Mouse (Mus musculus): ENCODE data around the gene Saa2. TPM values are rescaled to one million over a fixed set of nuclear protein-coding genes. Genes with fewer than 3 reads are reported as not detected.
A peak's percentile ranks its signal among the peaks of the same experiment; 100 is the strongest.
"Not testable (repeated sequence)": the region's sequence is repeated elsewhere in the genome, so short reads cannot be mapped to it uniquely, and the experiment has no call there.

Saa2 gene
- total RNA-seq (2021) = not detected

DNA sequence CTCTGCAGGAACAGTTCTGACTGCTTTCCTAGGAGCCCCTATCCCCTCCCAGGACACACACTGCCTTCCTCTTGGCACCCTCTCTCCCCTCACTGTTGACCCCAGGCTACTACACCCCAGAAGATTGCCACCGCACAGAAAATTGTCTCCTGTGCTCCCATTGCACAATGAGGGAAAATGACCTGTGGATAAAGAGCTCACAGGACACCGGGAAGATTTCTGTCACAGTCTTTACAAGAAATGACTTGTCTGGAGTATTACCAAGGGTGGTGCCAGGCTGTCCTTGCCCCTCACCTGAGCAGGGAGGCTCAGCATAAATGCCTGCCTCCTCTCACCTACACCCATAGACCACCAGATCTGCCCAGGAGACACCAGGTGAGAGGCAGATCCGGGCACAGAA is at the start of gene Saa2:
Saa2 (plus strand) TSS at position 301 of the 400 bp plus-strand sequence.
- intact Hi-C loops (cut with DNase I) = no loop called here
- DNase-seq (ENCODE audit: low spot score in 2 of 2) = no peak

DNA sequence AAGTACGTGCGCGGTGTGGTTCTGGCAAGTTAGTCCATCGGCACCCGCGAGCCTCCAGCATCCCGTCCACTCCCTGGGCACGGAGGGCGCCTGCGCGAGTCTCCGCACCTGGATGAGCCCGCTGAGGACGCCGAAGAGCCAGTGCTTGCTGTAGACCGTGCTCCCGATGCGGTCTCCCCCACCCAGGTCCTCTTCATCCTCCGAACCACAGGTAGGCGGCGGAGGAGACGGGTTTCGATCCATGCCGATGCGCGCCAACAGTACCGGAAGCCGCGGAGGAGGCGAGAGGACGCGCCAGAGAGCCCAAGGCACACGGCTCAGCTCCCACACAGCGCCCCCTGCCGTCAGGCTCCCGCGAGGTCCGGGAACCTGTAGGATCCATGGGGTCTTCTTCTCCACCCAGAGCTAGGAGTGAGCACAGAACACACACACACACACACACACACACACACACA is 41.2 kb upstream of the Saa2 start, which contains the start of gene Saal1:
Saal1 (minus strand) TSS at position 291 of the 455 bp plus-strand sequence.
- DNase-seq (ENCODE audit: low spot score in 2 of 2) = peak; percentile 77 to 82
- intact Hi-C loops (cut with DNase I) = loop anchor here (2.0 to 10.0 kb wide), 2 partner anchors 72 to 316 kb away; partner anchors contain the start of genes Kcnc1 and Sergef

DNA sequence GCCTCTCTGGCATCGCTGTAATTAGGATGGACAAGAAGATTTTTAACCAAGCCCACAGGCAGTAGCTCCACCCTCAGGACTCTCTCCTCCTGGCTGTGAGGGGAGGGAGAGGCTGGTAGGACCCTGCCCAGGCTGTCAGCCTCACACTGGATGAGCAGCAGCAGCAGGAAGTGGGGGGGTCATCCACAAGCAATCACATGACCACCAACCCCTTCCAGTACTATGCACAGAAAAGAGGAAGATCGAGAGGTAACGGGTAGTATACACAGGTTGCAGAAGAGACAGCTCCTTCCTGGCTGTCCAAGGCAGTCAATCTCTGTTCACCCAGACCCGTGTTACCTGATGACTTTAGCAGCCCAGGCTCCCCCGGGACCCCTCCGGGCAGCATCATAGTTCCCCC is 39.3 kb upstream of the Saa2 start:
- DNase-seq (ENCODE audit: low spot score in 2 of 2) = no peak
- intact Hi-C loops (cut with DNase I) = loop anchor here (10.0 kb wide), 1 partner anchor 317 kb away; the partner anchor contains the start of gene Kcnc1

DNA sequence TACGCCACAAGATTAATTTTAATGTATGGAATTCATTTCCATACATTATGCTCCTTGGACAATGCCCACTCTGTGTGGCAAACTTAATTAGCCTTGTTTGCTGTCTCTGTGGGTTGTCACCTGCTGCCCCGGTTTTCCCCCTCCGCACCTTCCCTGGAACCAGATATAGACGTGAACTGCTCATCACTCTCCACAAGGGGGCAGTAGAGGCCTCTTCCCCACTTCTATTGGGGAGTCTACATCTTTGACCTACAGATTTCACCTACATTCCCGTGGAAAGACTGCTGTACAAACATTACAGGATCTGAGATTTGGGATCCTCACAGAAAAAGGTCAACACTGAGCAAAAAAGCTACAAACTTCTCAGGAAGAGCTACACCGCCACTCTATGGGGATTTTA is 37.1 kb upstream of the Saa2 start:
- intact Hi-C loops (cut with DNase I) = loop anchor here (1.0 to 10.0 kb wide), 2 partner anchors 57 to 320 kb away; partner anchors contain the start of gene Kcnc1
- peak; percentile 60 to 67 for DNase-seq (ENCODE audit: low spot score in 2 of 2)

DNA sequence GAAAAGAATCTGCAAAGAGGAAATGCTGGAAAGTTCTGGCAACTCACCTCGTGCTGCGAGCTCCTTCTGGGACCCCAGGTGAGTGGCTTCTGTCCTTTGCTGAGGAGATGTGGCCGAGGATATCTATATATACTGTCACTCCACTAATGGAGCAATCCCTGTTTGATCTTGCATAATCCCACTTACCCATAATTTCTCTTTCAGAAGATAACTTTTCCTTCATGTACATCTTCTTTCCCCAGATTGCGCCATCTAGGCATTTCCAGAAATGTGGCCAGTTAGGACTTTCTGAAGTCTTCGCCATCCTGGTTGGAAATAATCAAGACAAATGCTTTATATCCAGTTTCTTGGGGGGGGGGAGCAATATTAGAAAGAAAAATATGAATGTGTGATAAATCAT is 36.0 kb upstream of the Saa2 start, which contains the start of gene Saa3:
Saa3 (minus strand) TSS at position 101 of the 400 bp plus-strand sequence.
- intact Hi-C loops (cut with DNase I) = loop anchor here (10.0 kb wide), 1 partner anchor 321 kb away; the partner anchor contains the start of gene Kcnc1
- DNase-seq (ENCODE audit: low spot score in 2 of 2) = no peak

DNA sequence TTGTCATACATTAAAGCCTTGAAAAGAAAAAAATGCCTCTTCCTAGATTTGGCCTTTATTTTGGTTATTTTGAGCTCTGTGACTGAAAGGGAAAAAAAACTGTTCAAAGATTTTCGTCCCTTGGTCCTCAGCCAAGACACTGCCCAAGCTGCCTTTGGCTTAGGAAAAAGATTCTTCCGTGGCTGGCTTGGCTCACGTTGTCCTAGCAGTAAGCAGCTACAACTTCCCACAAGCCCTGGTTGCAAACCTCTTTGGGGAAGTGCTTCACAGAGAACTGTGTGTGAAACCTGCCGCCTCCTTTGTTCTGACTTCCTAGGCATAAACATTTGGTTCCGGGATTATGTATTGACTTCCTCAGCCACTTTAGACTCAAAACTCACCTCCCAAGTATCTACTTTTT is 34.7 kb upstream of the Saa2 start:
- intact Hi-C loops (cut with DNase I) = loop anchor here (10.0 kb wide), 1 partner anchor 322 kb away; the partner anchor contains the start of gene Kcnc1
- peak; percentile 19 to 20 for DNase-seq (ENCODE audit: low spot score in 2 of 2)

DNA sequence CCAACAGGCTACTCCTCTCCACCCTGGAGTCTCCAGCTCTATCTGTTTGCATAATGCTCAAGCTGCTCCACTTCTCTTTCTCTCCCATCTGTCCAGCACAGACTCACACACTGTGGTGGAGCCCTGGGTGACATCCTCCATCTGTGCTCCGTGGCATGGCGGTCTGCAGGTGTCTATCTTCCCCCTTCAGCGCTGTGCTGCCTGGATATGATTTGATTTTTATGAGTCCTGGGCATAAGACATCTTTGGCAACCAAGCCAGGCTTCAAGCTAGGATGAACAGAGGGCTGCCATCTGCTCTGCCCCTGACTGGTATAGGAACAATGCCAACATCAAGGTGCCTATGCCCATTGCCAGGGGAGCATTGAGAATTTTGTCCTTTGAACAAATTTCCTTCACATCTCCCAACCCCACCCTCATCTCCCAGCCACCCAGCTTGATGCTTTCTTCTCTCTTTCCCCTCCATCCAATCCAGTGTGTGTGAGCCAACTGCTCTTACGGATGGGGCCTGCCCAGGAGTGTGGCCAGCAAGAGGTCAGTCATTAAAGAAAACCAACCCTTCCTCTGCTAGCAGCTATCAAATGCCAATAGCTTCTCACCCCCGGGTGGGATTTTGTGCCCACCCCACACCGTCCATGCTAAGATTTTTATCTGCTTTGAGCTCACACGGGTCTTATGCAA is 32.9 kb upstream of the Saa2 start:
- intact Hi-C loops (cut with DNase I) = loop anchor here (10.0 kb wide), 1 partner anchor 324 kb away; the partner anchor contains the start of gene Kcnc1

DNA sequence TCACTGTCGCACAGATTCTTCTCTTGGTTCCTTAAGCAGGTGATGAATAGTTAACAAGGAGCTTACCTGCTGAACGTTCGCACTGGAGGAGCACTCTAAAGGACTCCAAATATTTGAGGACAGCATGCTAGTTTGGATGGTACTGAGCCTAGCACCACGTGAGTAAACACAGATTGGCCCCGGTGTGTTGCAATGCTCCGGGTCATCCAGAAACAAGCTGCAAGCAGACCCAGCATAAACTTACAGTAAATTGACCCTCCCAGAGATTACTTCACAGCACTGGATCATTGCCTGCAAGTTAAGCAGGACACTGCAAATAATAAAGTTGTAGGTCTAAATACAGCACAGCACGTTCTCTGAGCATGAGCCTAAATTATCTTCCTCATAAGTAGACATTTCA is 32.1 kb upstream of the Saa2 start:
- intact Hi-C loops (cut with DNase I) = loop anchor here (10.0 kb wide), 1 partner anchor 325 kb away; the partner anchor contains the start of gene Kcnc1
- no peak for DNase-seq (ENCODE audit: low spot score in 2 of 2)

More for the DNA sequence above, 32.9 kb upstream of the Saa2 start:
- DNase-seq (ENCODE audit: low spot score in 2 of 2) = peak in 1 of 2 experiments; percentile 11

DNA sequence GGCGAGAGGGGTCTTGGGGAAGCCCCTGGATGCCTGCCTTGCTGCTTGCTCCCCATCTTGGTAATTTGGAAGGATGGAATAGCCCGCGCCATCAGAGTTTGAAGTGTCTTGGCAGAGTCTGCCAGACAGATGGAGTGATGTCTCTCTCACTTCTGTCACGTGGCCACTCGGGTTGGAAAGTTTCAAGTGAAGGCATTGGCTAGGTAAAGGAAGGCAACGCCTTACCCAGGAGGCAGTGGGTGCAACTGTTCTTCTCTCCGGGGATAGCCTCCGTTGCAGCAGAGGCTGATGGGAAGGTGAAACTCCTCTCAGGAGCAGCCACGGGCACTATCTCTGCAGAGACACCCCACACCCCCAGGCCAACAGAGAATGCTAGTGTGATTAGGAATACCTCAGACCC is 31.1 kb upstream of the Saa2 start:
- DNase-seq (ENCODE audit: low spot score in 2 of 2) = peak in 1 of 2 experiments; percentile 23
- intact Hi-C loops (cut with DNase I) = no loop called here

DNA sequence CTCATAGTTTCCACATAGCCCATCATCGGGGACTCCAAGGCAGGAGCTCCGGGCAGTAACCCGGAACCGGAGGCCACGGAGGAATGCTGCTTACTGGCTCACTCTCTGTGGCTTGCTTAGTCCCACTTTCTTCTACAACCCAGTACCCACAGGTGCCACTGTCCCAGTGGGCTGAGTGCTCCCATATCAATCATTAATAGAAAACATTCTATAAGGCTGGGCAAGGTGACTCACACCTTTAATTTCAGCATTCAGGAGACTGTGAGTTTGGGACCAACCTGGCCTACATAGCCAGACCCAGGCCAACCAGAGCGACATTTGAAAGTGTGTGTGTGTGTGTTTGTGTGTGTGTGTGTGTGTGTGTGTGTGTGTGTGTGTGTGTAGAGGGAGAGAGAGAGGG is 28.2 kb upstream of the Saa2 start:
- intact Hi-C loops (cut with DNase I) = no loop called here

DNA sequence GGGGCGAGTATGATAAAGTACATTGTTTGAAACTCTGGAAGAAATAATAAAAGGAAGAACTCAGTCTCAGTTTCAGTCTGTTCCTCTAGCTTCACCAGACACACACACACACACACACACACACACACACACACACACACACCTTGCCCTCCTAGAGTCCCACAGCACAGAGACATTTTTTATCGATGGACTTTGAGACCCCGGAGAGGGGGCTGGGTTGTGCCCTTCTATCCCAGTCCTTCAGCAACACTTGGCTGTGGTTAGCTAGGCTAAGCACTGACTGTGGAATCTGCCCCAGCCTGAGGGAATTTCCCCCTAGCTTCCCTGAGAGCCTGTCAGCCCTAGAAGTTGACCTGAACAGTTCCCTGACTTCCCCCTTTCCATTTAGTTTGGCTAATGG is 27.7 kb upstream of the Saa2 start:
- DNase-seq (ENCODE audit: low spot score in 2 of 2) = no peak
- intact Hi-C loops (cut with DNase I) = no loop called here

More for the DNA sequence above, 28.2 kb upstream of the Saa2 start:
- no peak for DNase-seq (ENCODE audit: low spot score in 2 of 2)

DNA sequence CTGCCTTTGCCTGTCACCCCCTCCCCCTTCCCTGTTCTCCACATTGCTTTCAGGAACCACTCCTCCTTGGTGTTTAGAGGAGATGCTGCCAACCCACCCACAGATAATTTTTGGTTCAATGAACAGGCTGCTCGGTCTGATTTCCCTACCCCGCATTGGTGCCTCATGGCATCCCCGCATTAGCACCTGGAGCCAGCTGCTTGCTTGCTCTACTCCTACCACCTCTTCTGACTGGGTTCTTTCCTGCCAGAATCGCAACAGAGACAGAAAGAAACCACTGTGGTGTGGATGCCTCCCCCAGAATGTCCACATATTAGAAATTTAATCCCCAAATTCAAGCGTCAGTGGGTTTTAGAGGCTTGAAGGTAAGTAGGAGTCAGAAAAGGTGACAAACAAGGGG is 27.2 kb upstream of the Saa2 start:
- intact Hi-C loops (cut with DNase I) = no loop called here
- peak in 1 of 2 experiments; percentile 54 for DNase-seq (ENCODE audit: low spot score in 2 of 2)

DNA sequence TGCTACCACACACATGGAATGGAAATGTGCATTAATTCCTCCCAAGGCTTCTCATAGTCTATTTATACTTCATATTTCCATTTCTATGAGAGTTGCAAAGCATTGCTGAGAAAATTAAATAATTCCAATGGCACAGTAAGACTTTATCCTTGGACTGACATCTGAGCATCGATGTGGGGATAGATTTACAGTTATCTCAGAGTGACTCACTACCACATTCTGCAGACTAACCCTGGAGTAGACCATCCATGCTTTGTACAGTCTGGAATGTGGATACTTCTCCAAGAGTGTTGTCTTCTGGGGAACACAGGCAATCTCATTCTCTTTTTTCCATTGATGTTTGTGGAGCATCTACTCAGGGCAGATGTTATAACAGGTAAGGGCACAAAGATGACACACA is 24.0 kb upstream of the Saa2 start:
- peak in 1 of 2 experiments; percentile 24 for DNase-seq (ENCODE audit: low spot score in 2 of 2)
- intact Hi-C loops (cut with DNase I) = no loop called here

DNA sequence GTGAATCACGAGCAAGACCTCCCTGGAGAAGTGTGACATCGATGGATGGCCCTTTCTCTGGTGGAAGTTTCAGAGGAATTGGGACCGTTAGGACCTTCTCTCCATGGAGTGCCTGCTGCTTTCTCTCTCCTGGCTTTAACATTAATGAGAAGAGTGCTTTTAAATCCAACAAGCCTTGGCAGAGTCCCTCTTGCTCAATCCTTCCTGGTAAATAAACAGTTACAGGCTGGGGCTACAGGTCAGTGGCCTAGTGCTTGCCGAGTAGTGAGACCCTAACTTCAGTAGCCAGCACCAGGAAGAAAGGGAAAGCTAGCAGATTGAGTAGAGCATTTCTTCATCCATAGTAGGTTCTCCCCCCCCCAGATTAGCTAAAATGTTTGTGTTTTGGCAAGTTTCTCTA is 19.1 kb upstream of the Saa2 start, which contains the start of gene Saa4:
Saa4 (minus strand) TSS at position 146 of the 400 bp plus-strand sequence.
- intact Hi-C loops (cut with DNase I) = no loop called here
- no peak for DNase-seq (ENCODE audit: low spot score in 2 of 2)

DNA sequence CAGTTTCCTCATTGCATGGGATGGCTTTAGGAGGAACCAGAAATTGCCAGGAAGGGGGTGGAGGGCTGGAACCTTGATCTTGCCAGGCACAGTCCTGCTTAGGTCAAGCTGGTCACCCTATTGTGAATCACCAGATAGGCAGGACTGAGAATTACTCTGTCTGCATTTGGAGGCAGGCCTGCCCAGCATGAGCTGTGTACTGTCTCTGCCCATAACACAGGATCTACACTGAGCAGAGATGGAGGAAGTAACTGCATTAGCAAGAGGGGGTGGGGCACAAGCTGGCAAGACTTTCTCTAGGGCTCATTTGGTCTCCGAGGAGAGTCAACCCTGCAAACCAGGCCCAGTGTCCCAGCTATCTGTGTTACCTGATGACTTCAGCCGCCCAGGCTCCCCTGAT is 16.6 kb upstream of the Saa2 start:
- intact Hi-C loops (cut with DNase I) = no loop called here
- no peak for DNase-seq (ENCODE audit: low spot score in 2 of 2)

DNA sequence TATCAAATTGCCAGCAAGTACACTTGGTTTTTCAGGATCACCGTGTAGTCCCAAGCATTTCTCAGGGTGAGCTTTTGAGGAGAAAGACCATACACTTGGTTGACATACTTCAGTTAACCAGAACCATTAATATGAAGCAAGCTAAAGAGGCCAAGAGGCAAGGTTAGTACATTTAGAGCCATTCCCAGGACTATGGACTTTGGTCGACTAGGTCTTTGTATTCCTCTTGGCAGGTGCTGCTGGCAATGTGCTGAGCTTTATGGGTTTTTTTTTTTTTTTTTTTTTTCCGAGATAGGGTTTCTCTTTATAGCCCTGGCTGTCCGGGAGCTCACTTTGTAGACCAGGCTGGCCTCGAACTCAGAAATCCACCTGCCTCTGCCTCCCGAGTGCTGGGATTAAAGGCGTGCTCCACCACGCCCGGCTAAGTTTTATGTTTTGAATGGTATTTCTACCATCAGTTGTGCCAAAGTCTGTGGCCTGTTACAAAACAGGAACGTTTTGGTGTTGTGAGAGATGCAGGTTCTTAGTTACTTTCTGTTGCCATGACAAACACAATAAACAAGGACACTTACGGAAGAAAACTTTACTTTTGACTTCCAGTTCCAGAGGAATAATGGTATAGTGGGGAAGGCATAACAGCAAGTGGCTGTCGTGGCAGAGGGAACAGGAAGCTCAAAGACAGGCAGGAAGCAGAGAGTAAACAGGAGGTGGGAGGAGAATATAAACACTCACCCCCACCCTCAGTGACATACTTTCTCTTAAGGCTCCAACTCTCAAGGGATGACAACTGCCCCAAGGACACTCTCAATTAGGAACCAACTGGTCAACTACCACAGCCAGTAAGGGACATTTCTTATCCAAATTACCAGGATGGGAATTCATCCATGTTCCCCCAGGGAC is 12.8 kb upstream of the Saa2 start:
- DNase-seq (ENCODE audit: low spot score in 2 of 2) = no peak
- intact Hi-C loops (cut with DNase I) = no loop called here

DNA sequence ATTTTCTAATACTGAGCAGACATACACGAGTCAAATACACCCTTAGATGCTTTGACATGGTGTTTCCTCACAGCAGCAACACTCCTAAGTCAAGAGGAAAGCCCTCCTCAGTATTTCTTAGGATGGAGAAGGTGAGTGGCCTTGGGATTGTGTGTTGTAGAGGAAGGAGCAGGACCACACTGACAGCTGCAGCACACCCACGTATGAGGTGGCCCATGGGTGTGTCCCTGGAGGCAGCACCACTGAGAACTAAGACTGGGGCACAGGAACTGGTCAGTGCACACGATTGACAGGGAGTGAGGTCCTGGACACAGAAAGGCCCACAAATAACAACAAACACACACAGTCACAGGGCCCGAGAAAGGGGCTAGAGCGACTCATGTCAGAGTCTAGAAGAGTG is 11.5 kb upstream of the Saa2 start:
- DNase-seq (ENCODE audit: low spot score in 2 of 2); intact Hi-C loops (cut with DNase I): not testable (repeated sequence)

DNA sequence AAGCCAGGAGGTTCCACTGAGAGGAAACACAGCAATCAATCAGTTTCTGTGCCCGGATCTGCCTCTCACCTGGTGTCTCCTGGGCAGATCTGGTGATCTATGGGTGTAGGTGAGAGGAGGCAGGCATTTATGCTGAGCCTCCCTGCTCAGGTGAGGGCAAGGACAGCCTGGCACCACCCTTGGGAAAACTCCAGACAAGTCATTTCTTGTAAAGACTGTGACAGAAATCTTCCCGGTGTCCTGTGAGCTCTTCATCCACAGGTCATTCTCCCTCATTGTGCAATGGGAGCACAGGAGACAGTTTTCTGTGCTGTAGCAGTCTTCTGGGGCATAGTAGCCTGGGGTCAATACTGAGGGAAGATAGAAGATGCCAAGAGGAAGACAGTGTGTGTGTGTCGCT is 8.7 kb upstream of the Saa2 start, which contains the start of gene Saa1:
Saa1 (minus strand) TSS at position 101 of the 400 bp plus-strand sequence.
- intact Hi-C loops (cut with DNase I) = not testable (repeated sequence)

DNA sequence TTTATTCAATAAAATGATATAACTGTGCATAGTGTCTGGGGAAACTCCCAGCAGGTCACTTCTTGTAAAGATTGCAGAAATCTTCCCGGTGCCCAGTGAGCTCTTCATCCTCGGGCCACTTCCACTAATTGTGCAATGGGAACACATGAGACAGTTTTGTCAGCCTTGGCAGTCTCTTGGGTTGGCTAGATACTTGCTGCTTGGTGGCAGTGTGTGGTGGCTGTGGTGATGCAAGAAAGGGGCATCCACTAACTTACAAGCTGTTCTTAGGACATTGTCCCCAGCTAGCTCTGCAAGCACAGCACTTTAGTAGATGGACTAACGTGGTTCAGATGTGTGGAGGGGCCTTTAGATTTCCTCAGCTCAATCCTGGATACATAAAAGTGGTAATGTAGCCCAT is 5.8 kb upstream of the Saa2 start:
- no peak for DNase-seq (ENCODE audit: low spot score in 2 of 2)
- intact Hi-C loops (cut with DNase I) = no loop called here

More for the DNA sequence above, 8.7 kb upstream of the Saa2 start, which contains the start of gene Saa1:
- DNase-seq (ENCODE audit: low spot score in 2 of 2) = not testable (repeated sequence)

DNA sequence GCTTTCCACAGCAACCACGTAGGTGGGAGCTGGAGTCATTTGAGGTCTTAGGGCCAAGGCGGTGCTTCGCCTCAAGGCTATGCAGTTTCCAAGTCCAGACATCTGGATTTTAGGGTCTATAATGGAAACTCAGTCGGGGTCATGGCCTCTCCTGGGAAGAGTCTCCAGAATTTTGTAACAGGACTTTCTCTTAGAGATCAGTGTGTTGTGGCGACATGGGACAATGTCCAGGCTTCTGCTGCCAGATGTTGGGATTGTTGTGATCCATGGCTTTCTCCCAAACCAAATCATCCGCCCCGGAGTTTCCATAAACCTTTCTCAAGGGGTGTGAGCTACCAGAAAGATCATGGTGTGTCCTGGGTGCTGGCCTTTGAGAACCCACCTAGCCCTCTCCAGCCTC is 5.2 kb upstream of the Saa2 start:
- intact Hi-C loops (cut with DNase I) = no loop called here
- no peak for DNase-seq (ENCODE audit: low spot score in 2 of 2)

All from left cerebral cortex, postnatal 25 days (tissue).